Mouse (Mus musculus): ENCODE measurements around the gene Kmt2d.
A peak's percentile ranks its signal among the peaks of the same experiment; 100 is the strongest.
"Not testable (repeated sequence)": the region's sequence is repeated elsewhere in the genome, so short reads cannot be mapped to it uniquely, and the experiment has no call there.

The Kmt2d gene

GRCm38 (mm10) chr15:98871070-98871915, at the start of gene Kmt2d:
TSS of gene Kmt2d (minus strand) at chr15:98871204.
- peak; percentile 44 for DNase-seq (ENCODE audit: low spot score)

GRCm38 (mm10) chr15:98918499-98918895, 47.5 kb upstream of the Kmt2d start:
- DNase-seq (ENCODE audit: low spot score) = not testable (repeated sequence)

GRCm38 (mm10) chr15:98917538-98918498, 46.8 kb upstream of the Kmt2d start, which contains the start of gene Lmbr1l:
TSS of gene Lmbr1l (minus strand) at chr15:98918231.
- DNase-seq (ENCODE audit: low spot score) = peak; percentile 99

- DNase-seq (ENCODE audit: low spot score) = peak; percentile 18
These were observed 46.1 kb upstream of the Kmt2d start for GRCm38 (mm10) chr15:98917091-98917490.

- no peak for DNase-seq (ENCODE audit: low spot score)
These were observed 45.0 kb upstream of the Kmt2d start for GRCm38 (mm10) chr15:98916016-98916415.

- DNase-seq (ENCODE audit: low spot score) = no peak
These were observed 43.9 kb upstream of the Kmt2d start for GRCm38 (mm10) chr15:98914903-98915302.

GRCm38 (mm10) chr15:98904692-98905091, 33.7 kb upstream of the Kmt2d start:
- no peak for DNase-seq (ENCODE audit: low spot score)

- no peak for DNase-seq (ENCODE audit: low spot score)
These were observed 31.6 kb upstream of the Kmt2d start for GRCm38 (mm10) chr15:98902600-98902999.

- DNase-seq (ENCODE audit: low spot score) = no peak
These were observed 30.5 kb upstream of the Kmt2d start for GRCm38 (mm10) chr15:98901530-98901929.

- DNase-seq (ENCODE audit: low spot score) = no peak
These were observed 27.2 kb upstream of the Kmt2d start, which contains the start of gene Dhh for GRCm38 (mm10) chr15:98897928-98898800. TSS of gene Dhh (minus strand) at chr15:98898540.

GRCm38 (mm10) chr15:98897495-98897894, 26.5 kb upstream of the Kmt2d start:
- DNase-seq (ENCODE audit: low spot score) = no peak

- DNase-seq (ENCODE audit: low spot score) = no peak
These were observed 24.9 kb upstream of the Kmt2d start for GRCm38 (mm10) chr15:98895635-98896589.

GRCm38 (mm10) chr15:98894746-98895634, 24.0 kb upstream of the Kmt2d start:
- DNase-seq (ENCODE audit: low spot score) = no peak

GRCm38 (mm10) chr15:98893940-98894745, 23.1 kb upstream of the Kmt2d start, which contains the start of gene Rhebl1:
TSS of gene Rhebl1 (minus strand) at chr15:98894540.
- DNase-seq (ENCODE audit: low spot score) = peak; percentile 35

- DNase-seq (ENCODE audit: low spot score) = no peak
These were observed 22.0 kb upstream of the Kmt2d start for GRCm38 (mm10) chr15:98893036-98893435.

GRCm38 (mm10) chr15:98891907-98892606, 21.1 kb upstream of the Kmt2d start:
- DNase-seq (ENCODE audit: low spot score) = peak; percentile 82

GRCm38 (mm10) chr15:98891198-98891742, 20.3 kb upstream of the Kmt2d start:
- no peak for DNase-seq (ENCODE audit: low spot score)

All from layer of hippocampus, adult 11-12 months (tissue).